Comparison of ENCODE assay signal across 15 mouse cellular contexts in the genomic region with DNA sequence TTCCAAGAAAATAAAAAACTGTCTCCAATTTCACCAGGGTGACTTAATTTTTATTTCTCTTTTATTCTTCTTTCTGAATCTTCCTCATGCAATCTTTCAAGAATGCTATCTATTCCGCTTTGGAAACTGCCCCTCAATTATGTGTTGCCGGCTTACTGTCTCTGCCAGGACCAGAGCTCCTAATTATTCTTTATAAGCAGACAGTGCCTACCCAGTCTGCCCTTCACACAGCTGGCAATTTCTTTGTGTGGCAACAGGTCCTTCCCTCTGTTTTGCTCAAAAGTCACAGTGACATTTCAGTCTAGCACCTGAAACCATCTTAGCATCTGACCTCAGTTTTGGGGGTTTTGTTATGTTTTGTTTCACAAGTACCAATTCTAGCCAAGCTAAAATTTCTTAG.
DNase-seq lines count a peak whose midpoint lies in the region; ATAC-seq lines count a peak whose summit lies in the region.
"Had no signal": no experiment of that assay in that cellular context is flagged by ENCODE, and none has a peak within 500 bp of the region (broad histone marks: within the 10 kb centered on the region; RNA-seq: fewer than 3 reads in every experiment).

No protein-coding gene starts in this region.

- H3K27me3 ChIP-seq in hindbrain, embryonic 15.5 days: no peaks in the 10 kb centered on the region
- H3K27me3 ChIP-seq in hindbrain, embryonic 16.5 days (replicated peaks; ENCODE audit: control insufficient read depth, insufficient read depth, low read length): no peaks in the 10 kb centered on the region
- no peaks in the 10 kb centered on the region for H3K27me3 ChIP-seq in forebrain, embryonic 12.5 days
- no peaks in the 10 kb centered on the region for H3K27me3 ChIP-seq in midbrain, embryonic 11.5 days (ENCODE audit: control insufficient read depth, insufficient read depth, low read length)
- no peaks in the 10 kb centered on the region for H3K27me3 ChIP-seq in neural tube, embryonic 12.5 days (replicated peaks)
- H3K27me3 ChIP-seq: heart, embryonic 12.5 days; liver, embryonic 15.5 days had no signal

- no peaks in the 10 kb centered on the region for H3K9me3 ChIP-seq in hindbrain, embryonic 15.5 days
- H3K9me3 ChIP-seq in hindbrain, embryonic 16.5 days (ENCODE audit: control insufficient read depth, low read length): peaks cover 4% of the 10 kb centered on the region; the same call in 1 of the 2 replicates
- H3K9me3 ChIP-seq in forebrain, embryonic 12.5 days: 0 out of 2 replicates have a peak, but pooled peaks cover 2% of the 10 kb centered on the region
- H3K9me3 ChIP-seq in midbrain, embryonic 11.5 days (ENCODE audit: control insufficient read depth, low read length): peaks cover 2% of the 10 kb centered on the region; the same call in 1 of the 2 replicates
- H3K9me3 ChIP-seq in neural tube, embryonic 12.5 days: no peaks in the 10 kb centered on the region
- H3K9me3 ChIP-seq: heart, embryonic 12.5 days; liver, embryonic 15.5 days had no signal

- peaks cover 13% of the 10 kb centered on the region for H3K4me1 ChIP-seq in hindbrain, embryonic 15.5 days (replicated peaks)
- H3K4me1 ChIP-seq in hindbrain, embryonic 16.5 days (ENCODE audit: control insufficient read depth, insufficient read depth, low read depth, low read length): no peaks in the 10 kb centered on the region
- peaks cover 13% of the 10 kb centered on the region for H3K4me1 ChIP-seq in forebrain, embryonic 12.5 days
- peaks cover 11% of the 10 kb centered on the region for H3K4me1 ChIP-seq in midbrain, embryonic 11.5 days (ENCODE audit: control insufficient read depth, insufficient read depth, low read length)
- peaks cover 6% of the 10 kb centered on the region; the same call in 1 of the 2 replicates for H3K4me1 ChIP-seq in neural tube, embryonic 12.5 days
- H3K4me1 ChIP-seq: liver, embryonic 15.5 days had no signal

- H3K27ac ChIP-seq in hindbrain, embryonic 15.5 days (replicated peaks): 0 out of 2 replicates have a peak overlapping the region, but pooled peaks have one; percentile 8
- no peak overlapping the region for H3K27ac ChIP-seq in hindbrain, embryonic 16.5 days (ENCODE audit: low read depth, low read length)
- H3K27ac ChIP-seq in forebrain, embryonic 12.5 days: 0 out of 2 replicates have a peak overlapping the region, but pooled peaks have one; percentile 26
- peak overlapping the region; percentile 30; the same call in 1 of the 2 replicates for H3K27ac ChIP-seq in midbrain, embryonic 11.5 days (ENCODE audit: low read depth, low read length)
- no peak overlapping the region for H3K27ac ChIP-seq in neural tube, embryonic 12.5 days
- H3K27ac ChIP-seq: kidney, postnatal 0 days; liver, embryonic 15.5 days had no signal

- no peak overlapping the region for H3K4me3 ChIP-seq in hindbrain, embryonic 15.5 days
- H3K4me3 ChIP-seq in hindbrain, embryonic 16.5 days (ENCODE audit: low read length): no peak overlapping the region
- no peak overlapping the region for H3K4me3 ChIP-seq in forebrain, embryonic 12.5 days (replicated peaks)
- H3K4me3 ChIP-seq in midbrain, embryonic 11.5 days (ENCODE audit: low read depth, low read length): no peak overlapping the region
- no peak overlapping the region for H3K4me3 ChIP-seq in neural tube, embryonic 12.5 days
- H3K4me3 ChIP-seq: heart, embryonic 12.5 days; liver, embryonic 15.5 days had no signal

- 31% methylated on average over 2 of the region's 2 CpGs for WGBS in hindbrain, embryonic 15.5 days
- WGBS in hindbrain, embryonic 16.5 days: 33% methylated on average over 2 of the region's 2 CpGs
- 14% methylated on average over 2 of the region's 2 CpGs for WGBS in forebrain, embryonic 12.5 days
- WGBS in midbrain, embryonic 11.5 days: 21% methylated on average over 2 of the region's 2 CpGs
- 22% methylated on average over 2 of the region's 2 CpGs for WGBS in neural tube, embryonic 12.5 days

- H3K9ac ChIP-seq in hindbrain, embryonic 15.5 days: no peak overlapping the region
- no peak overlapping the region for H3K9ac ChIP-seq in hindbrain, embryonic 16.5 days (ENCODE audit: low read depth, low read length)
- H3K9ac ChIP-seq in forebrain, embryonic 12.5 days: no peak overlapping the region
- no peak overlapping the region for H3K9ac ChIP-seq in midbrain, embryonic 11.5 days (ENCODE audit: low read length)
- H3K9ac ChIP-seq in neural tube, embryonic 12.5 days: no peak overlapping the region
- H3K9ac ChIP-seq: heart, embryonic 12.5 days; liver, embryonic 15.5 days had no signal

- no peaks in the 10 kb centered on the region for H3K36me3 ChIP-seq in hindbrain, embryonic 15.5 days
- no peaks in the 10 kb centered on the region for H3K36me3 ChIP-seq in hindbrain, embryonic 16.5 days (ENCODE audit: control insufficient read depth, insufficient read depth, low read length)
- no peaks in the 10 kb centered on the region for H3K36me3 ChIP-seq in forebrain, embryonic 12.5 days (replicated peaks)
- no peaks in the 10 kb centered on the region for H3K36me3 ChIP-seq in midbrain, embryonic 11.5 days (ENCODE audit: control insufficient read depth, insufficient read depth, low read length)
- no peaks in the 10 kb centered on the region for H3K36me3 ChIP-seq in neural tube, embryonic 12.5 days
- H3K36me3 ChIP-seq: heart, embryonic 12.5 days; liver, embryonic 15.5 days had no signal

- intact Hi-C loops in heart, postnatal 10 days (cut with DNase I): no loop called here

- no peak for ATAC-seq in hindbrain, embryonic 15.5 days (ENCODE audit: low FRiP score, low read depth)
- no peak for ATAC-seq in hindbrain, embryonic 16.5 days
- peak; percentile 68; the same call in 1 of the 2 replicates for ATAC-seq in forebrain, embryonic 12.5 days (ENCODE audit: low FRiP score)
- peak; percentile 70 for ATAC-seq in midbrain, embryonic 11.5 days (ENCODE audit: low FRiP score)
- peak; percentile 55; the same call in 1 of the 2 replicates for ATAC-seq in neural tube, embryonic 12.5 days (ENCODE audit: low FRiP score, low read depth)

- peak; percentile 84 for DNase-seq in midbrain, embryonic 11.5 days (ENCODE audit: low spot score, missing footprints)
- DNase-seq in layer of hippocampus, postnatal 36 days: no peak
- DNase-seq in heart, postnatal 10 days: no peak
- DNase-seq in layer of hippocampus, adult 9-10 months (ENCODE audit: low spot score): no peak
- DNase-seq: cerebellum, adult 8-10 months; kidney, adult 18-20 months; spleen, adult 18-20 months; thymus, postnatal 25 days had no signal

- H3K4me2 ChIP-seq in hindbrain, embryonic 15.5 days: no peak overlapping the region
- H3K4me2 ChIP-seq in hindbrain, embryonic 16.5 days (ENCODE audit: low read length): no peak overlapping the region
- 0 out of 2 replicates have a peak overlapping the region, but pooled peaks have one; percentile 4 for H3K4me2 ChIP-seq in forebrain, embryonic 12.5 days
- no peak overlapping the region for H3K4me2 ChIP-seq in midbrain, embryonic 11.5 days
- no peak overlapping the region for H3K4me2 ChIP-seq in neural tube, embryonic 12.5 days (replicated peaks)
- H3K4me2 ChIP-seq: heart, embryonic 12.5 days; liver, embryonic 15.5 days had no signal

Comparison
In these comparisons a context has a peak if more than half of its experiments do, and no peak if none do; other contexts are left out.
1. H3K27ac ChIP-seq: peak in hindbrain, embryonic 15.5 days (single experiment), forebrain, embryonic 12.5 days (single experiment) and midbrain, embryonic 11.5 days (single experiment); none in hindbrain, embryonic 16.5 days (single experiment) and neural tube, embryonic 12.5 days (single experiment).
2. ATAC-seq: peak in forebrain, embryonic 12.5 days (single experiment), midbrain, embryonic 11.5 days (single experiment) and neural tube, embryonic 12.5 days (single experiment); none in hindbrain, embryonic 15.5 days (single experiment) and hindbrain, embryonic 16.5 days (single experiment).